Mouse (Mus musculus) Muller cell, postnatal 12 days (primary cell): ENCODE results near the gene Anxa2.

Source experiments
- DNase-seq: peaks from one replicate; pipeline ENCODE4 v3.0.0-alpha.2; 2015; ENCODE audit errors: inconsistent ontology term

Gene Anxa2

DNA sequence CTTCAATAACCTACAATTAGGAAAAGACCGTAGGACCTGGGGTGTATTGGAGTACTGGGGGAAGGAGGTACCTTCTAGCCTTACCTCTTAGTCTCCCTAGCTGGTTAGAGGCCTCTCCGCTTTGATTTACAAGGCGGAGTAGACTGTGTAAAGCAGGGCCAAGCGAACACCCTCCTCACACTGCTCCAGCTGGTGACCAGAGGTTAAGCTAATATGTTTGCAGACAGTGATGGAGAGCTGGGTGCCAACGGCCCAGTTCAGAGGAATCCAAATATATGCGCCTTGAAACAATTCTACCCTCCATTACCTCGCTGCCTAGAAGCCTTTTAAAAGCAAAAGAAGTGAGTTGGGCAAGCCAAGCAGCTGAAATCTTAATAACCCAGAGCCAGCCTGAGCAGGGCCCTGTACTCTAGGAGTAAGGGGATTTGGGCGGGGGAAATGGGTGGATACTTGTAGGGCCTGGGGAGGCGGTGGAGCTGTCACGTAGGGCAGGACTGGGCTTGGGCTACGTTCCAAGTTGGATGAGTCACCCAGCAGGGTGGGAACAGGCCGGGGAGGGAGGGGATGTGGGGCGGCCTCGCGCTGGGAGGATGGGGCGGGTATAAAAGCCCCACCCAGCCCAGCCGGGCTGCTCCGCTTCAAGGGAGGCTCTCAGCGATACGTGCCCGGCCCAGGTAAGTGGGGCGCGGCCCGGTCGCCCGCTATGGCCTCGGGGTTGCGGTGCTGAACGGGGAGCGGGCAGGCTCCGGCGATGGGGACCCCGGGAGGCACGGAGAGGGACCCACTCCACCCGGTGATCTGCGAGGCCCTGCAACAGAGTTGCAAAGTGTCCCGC is at the start of gene Anxa2:
TSS of gene Anxa2 (plus strand) at position 555 of the 835 bp plus-strand sequence.
- peak; percentile 95 for DNase-seq

DNA sequence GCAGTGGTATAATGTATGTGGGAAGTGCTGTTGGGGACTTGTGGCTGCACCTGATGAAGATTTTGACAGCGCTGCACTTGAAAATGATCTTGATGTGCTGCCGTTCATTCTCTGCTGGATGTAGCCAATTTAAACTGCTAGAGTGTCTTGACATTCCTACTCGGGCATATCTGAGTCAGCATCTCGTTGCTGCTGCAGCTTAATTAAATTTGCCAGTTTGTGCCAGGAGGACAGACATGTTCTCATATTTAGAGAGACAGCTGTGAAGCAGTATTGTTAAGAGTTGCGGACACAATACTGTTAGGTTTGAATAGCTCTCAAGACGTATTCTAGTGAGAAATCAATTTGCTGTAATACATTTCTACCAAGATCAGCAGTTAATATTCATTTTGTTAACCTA is 48.7 kb upstream of the Anxa2 start:
- peak; percentile 59 for DNase-seq

DNA sequence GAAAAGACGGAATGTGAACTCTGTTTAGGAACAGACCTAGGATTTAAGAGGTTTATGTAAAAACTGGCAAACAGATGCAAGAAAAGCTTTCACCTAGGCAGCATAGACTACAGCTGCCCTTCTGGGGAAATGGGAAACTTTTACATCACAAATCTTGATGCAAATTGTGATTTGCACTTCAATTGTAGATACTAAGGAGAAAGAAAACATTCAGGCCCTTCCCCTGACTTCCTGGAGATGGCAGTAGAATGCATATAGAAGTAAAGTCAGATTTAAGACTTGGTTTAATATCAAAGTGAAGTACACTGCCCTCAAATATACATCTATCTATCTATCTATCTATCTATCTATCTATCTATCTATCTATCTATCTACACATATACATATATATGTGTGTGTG is 33.9 kb upstream of the Anxa2 start:
- no peak for DNase-seq

DNA sequence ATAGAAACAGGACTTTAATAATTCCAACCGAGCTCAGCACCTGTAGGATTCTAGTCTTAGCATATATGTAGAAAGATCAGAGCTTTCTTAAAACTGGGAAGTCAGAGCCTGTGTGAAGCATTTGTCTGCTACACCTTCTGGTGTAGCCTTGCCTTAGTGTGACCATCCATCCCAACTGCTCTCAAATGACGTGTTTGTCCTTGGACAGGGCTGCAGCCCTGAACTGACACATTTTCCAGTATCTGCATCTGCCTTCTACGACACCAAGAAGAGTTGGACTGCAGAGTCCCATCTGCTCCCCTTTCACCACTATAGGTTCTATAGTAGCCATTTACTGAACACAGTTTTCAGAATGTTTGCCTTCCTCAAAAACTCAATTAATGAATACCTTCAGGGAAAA is 22.9 kb upstream of the Anxa2 start:
- DNase-seq: no peak

DNA sequence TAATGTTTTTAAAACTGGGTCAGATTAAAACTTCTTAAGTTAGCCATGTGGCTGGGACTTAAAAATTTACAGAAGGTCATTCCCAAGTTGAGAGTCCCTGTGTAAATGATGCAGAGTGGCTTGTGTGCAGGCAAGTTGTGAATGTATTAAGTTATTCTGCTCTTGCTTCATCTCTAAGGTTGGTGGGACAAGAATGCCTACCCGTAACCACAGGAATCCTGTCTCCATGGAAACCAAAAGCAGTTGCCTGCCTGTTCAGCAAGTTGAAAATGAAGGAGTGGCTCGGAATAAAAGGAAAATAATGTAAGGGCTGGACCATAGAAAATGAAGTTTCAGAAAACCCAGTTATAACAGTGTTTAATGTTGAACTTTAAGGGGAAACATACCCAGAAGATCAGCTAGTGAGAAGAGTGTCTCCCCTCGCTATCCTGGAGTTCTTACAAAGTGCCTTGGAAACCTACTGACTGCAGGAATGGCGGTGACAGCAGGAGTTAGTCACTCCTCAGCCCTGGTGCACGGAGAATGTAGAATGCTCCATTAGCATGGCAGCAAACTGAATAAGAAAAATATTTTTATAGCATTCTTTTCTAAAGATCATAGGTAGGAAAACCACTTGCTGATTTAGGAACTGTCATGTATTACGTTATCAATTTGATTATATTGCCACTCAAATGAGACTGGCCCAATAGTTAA is 21.4 kb upstream of the Anxa2 start:
- peak; percentile 93 for DNase-seq

DNA sequence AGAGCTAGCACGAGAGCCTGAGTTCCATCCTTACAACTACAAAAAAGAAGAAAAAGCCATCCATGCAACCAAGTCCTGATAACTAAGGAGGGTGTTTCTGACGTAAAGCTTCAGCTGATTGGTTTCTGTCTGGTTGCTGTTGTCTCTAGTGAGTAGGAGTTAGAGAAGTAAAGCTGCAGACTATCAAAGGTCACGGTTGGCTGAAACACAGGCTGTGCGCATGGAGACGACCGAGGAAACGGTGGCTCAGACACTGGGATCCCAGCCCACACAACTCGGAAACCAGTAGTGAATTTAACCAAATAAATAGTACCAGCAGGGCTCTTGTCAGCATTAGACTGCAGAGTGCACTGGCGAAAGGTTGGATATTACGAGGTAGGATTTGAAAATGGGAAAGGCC is 18.2 kb upstream of the Anxa2 start:
- DNase-seq: no peak

DNA sequence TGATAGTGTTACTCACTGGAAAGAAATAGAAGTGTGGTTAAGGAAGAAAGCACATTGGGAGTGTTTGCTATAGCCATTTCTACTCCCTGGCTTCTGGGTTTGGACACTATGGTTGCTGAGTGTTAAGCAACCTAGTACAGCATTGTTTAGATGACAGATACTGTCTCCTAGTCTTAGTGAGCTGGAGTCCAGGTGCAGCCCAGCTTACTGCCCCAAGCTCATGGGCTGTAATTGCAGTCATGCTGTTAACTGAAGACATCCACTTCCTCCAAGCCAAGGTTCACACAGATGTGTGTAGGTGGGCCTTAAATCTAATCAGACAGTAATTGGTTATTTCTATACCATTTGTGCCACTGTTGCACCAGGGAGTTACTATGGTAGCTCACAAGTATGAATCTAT is 17.8 kb upstream of the Anxa2 start:
- DNase-seq: no peak

DNA sequence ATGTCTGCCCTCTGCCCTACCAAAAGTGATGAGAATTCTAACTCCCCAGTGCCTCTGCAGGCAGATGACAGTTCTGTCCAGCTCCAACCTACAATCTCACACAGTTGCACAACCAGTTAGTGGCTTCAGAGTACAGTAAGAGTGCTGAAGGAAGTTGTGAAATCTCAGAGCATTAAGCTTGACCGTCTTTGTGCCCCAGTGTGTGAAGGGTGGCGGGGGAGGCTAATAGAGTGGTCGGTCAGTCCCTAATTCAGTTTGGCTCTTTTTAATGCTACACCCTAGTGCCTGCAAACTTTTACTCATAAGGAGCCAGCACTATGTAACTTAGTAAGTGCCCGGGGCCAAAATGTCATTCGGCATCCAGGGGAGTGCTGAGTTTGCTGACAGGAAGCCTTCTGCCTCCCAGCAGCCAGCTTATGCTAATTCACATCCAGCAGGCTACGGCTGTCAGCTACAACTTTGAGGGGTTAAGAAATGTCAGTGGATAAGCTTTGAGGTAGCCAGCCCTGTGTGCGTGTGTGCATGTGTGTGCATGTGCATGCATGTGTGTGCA is 13.5 kb upstream of the Anxa2 start:
- DNase-seq: peak; percentile 45

DNA sequence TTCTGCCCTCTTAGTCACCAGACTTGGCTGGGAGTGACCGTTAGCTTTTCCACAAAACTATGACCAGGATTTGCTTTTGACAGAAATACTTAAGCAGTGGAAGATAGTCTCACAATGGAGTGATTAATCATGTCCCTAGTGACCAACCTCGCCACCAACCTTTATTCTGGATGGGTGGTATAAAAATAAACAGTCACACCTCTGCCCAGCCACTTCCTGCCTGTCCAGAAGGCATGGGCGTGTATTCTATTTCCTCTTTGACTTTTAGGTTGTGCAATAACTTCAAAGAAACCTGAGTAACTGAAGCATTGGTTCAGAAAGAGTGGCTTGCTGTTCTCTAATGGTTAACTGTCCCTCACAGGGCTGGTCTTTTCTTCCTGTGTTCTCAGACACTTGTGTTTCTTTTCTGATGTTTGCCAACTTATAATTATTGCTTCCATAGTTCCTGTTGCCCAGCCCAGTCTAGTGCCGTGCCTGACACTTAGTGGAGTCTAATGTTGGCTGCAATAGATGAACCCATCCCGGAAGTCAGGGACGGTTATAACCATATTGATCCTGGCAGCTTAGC is 10.9 kb upstream of the Anxa2 start:
- DNase-seq: peak; percentile 44

DNA sequence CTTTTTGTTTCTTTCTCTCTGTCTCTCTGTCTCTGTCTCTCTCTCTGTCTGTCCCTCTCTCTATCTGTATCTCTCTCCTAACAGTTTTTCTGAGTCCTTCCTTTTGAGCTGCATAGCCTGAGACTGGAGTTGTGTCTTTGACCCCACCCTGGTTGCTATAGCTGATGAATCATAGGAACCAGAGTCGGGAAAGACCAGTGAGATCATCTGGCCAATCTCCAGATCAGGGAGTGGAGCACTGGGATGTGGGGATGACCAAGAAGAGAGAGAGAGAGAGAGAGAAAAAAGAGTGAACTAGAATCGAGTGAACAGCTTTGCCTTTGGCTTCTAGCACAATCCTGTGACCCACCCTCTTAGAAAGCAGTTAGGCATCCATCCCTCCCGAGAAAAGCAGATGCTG is 10.2 kb upstream of the Anxa2 start:
- DNase-seq: peak; percentile 91

DNA sequence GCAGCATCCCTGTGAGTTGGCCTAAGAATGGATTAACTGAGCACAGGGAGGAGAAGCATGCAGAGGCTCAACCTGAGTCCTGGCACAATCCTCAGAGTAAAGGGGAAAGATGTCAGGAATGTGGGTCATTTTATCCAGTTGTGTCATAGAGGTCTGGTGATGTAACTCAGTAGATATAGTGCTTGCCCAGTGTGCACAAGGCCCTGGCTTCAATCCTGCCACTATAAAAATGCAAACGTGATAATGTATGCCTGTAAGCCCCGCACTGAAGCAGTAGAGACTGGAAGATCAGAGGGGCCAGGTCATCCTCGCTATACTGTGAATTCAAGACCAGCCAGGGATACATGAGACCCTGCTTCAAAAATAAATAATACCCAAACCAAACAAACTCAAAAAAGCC is 4.6 kb upstream of the Anxa2 start:
- DNase-seq: no peak

DNA sequence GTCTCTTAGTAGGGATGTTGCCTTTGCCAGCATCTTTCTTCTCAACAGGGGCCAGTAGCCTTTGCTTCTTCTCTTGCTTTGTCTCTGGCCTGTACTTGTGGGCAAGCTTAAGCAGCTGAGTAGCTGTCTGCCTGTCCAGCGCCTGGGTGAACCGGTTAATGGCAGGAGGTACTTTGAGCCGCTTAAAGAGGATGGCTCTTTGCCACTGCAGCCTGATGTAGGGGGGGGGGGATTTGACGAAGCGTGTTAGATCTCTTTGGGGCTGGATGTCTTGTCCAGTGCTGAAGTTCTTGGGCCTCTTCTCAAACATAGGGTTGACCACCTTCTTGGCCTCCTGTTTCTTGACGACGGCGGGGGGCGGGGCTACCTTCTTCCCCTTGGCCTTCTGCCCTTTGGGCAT is 2.8 kb upstream of the Anxa2 start:
- DNase-seq: no peak

DNA sequence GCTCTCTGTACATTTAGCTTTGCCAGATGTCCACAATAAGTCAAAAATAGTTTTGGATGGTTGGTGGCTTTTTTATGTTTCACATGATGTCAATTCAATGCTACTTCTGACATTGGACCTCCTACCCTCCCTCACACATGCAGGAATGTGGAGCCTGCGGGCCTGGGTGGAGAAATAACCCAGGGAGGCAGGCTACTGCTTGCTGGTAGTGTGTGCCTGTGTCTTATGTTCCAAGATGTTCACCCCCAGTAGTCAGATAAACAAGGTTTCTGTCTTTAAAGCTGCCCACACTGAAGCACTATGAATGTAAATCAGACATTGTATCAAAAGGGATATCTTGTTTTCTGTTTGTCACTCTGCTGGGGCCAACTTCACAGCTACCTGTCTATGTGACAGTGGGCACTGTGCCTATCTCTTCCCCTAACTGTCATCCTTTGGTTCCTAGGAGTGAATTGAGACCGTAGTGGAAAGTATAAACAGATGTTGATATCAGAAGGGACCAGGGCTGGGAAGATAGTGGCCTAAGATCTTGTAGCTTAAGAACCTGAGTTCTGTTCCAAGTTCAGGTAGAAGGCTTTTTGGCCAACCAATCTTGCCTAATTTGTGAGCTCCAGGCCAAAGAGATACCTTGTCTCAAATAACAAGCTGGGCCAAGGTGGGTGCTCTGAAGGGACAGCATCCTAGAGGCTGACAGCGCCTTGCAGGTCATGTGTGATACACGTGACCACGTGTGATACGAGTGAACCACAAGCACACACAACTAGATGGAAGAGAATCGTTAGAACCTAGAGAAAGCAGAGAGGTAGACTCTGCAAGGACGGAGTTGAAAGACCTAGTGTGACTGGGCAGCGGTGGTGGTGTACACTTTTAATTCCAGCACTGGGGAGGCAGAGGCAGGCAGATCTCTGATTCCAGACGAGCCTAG is 1.3 kb upstream of the Anxa2 start:
- DNase-seq: no peak

DNA sequence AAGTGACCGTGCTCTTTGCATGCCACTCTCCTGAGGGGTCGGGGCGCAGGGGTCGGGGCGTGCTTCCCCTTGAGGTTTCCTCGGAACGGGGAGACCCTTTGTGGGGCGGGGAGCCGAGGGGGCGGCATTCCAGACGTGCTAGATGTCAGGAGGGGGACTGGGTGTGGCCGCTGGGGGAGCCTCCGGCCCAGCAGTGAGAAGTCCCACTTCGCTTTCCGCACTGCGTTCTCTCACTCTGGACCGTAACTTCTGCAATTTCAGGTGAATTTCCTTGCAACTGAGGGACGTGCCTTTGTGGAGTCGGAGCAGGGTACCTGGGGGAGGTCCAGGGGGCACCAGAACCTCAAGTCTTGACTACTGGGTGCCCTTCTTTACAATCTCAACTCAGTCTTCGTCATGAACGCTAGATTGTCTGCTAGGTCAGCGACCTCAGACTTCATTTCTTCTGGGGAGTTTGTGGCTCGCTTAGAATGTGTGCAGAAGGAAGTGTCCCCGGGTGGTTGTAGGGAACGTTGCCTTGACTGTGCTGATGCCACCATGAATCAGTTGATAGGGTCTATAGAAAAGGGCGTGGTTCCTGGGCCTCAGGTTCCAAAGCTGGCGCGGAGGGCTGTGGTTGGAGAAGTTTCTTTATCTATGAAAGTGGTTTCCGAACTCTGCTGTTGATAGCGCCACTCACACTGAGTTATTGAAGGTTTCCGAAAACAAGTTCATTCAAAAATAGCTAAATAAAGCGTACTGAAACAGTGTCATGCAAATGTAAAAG is 664 bp downstream of the Anxa2 start:
- DNase-seq: peak; percentile 68

DNA sequence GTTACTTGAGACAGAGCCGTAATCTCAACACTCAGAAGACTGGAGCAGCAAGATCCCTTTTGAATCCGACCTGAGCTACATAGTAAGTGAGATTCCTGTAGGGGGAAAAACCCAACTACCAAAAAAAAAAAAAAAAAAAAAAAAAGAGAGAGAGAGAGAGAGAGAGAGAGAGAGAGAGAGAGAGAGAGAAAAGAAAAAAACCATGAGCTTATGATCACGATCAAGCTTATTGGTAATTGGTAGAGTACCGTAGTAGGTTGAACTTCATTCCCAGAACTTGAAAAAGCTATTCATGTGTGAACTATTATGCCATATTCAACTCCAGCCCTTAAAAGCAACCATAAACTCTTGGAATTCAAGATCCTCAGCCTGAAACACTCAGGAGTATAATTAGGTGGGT is 1.3 kb downstream of the Anxa2 start:
- DNase-seq: no peak

DNA sequence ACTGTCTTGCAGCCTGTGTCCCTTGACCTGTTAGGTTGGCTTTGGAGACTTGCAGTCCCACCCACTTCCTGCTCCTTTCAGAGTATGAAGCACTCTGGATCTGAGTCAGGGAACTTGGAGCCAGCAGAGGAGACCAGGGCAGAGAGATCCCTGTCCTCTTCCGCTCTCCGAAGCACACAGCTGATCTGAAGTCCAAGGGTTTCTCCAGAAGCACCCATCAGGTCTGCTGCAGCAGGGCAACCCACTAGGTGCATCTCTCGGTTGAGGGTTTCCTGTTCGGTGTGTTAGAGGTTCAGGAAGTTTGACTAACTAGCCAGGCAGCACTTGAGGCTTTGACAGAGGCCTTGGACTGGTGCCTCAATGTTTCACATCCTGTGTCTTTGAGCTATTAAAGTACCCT is 2.0 kb downstream of the Anxa2 start:
- peak; percentile 62 for DNase-seq

DNA sequence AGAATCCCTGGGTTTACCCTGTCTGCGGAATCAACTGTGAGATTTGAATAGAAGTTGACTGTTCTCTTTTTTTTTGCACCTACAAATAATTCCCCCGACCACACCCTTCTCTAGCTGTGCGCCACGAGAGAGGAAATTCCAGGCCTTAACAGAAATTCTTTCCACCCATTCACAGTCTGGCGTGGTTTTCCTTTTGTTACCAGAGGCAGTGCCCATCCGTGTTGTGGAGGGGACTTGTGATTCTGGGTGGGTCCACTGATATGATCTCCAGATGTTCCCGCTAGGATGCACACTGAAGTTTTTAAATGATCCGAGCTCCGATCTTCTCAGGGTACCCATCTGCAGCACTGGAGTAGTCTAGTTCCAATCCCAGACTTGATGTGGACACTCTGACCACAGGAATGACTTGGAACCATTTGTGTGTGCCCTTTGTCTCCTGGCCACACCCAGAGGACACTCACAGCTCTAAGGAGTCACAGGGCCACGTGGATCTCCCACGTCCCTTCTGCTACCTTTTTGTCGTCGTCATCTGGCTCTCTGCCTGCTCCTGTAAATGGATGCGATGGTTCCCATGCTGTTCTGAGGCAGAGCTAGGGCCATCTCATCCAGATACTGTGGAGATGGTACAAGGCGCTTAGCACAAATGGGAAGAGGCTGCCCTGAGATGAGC is 3.1 kb downstream of the Anxa2 start:
- peak; percentile 75 for DNase-seq

DNA sequence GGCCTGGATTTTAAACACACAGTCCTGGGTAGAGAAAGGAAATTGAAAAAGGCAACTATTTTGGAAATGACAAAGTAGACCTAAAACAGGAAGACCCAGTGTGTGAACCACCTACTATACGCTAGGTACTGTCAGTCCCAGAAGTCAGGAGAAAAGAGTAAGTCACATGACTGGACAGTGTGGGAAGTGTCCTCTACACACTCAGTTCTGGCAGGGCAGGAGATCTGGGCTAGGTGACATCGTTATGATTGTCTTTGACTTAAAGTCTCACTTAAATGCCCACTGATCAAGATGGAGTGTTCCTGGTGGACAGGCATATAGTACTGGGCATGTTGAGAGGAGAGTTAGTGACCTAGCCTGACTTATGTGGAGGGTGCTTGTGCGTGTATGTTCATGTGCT is 3.7 kb downstream of the Anxa2 start:
- DNase-seq: peak; percentile 41

DNA sequence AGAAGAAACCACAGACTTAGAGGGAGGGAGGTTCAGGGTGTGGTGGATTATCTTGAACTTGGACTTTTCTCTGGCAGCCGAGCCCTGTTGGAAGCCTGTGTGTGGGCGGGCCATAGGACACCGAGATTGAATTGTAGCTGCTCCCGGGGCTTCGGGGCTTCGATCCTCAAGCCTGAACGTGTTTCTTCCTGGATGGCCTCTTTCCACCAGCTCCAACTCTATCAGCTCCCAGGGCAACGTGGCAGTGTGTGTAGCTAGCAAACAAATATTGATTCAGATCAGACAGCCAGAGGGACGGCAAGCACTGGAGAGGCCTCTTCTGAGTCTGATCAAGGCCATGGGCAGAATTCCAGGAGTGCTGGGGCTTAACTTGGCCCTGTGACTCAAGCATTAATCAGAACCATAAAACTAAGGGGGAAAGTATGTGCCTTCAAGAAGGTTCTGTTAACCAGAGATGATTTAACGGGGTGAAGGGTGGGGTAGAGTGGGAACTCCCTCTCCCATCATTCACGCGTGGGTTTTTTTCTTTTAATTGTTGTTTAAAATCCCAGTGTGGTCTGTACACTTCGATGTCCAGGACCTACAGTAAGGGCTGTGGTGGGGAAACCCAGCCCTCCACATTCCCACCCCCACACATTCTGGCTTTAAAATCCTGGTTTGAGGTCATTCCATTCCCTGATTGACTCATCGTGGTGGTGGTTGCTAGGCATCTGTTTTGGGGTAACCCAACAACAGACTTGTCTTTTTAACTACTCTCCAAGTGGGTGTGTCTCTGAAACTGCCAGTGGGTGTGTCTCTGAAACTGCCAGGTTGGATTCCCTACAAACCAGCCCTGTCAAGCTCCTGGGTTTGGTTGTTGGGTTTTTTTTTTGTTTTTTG is 4.6 kb downstream of the Anxa2 start:
- DNase-seq: peak; percentile 98
